Mouse (Mus musculus) cortical plate, adult 2 months (tissue): ENCODE results near the gene Gm37240.

Source experiments
- CTCF ChIP-seq: fragments of 200-500 bp; IDR thresholded peaks from 2 replicates; pipeline ENCODE4 v1.5.1; 2011; ENCODE audit warnings: mild to moderate bottlenecking, control low read depth, low read length; ENCODE audit not compliant: insufficient read depth; ENCODE audit errors: extremely low read depth
- POLR2A ChIP-seq: fragments of 200-500 bp; IDR thresholded peaks from 2 replicates; pipeline ENCODE4 v1.6.1; 2011; ENCODE audit warnings: mild to moderate bottlenecking, low read length, control low read depth; ENCODE audit not compliant: insufficient read depth; ENCODE audit errors: extremely low read depth

DNA sequence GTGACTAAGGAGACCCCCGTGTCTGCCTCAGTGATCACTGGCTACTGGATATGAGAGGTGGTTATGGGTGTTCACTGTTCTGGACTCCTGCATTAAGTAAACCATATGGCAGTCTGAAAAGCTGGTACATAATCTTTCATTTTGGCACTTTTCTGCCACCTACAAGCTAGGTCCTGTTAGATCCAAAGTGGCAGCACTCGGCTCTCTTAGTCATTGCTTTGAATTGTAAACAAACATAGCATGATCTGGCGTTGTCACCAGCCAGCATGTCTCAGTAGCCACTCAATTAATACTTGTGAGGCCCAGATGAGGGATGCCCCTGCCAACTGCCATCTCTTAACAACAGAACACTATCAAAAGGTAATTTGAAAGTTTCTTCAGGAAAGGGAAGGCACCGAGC is 904.6 kb downstream of the Gm37240 start:
- TF ChIP-seq POLR2A (no peak), CTCF (no peak)
